Mouse (Mus musculus) brain, embryonic 14.5 days (tissue): ENCODE measurements at regions not wholly inside any gene's neighbourhood (a gene's known extent, or its start where the extent isn't known, plus 50 kb on each side); places are given as distances from the start of the nearest gene placed in this dataset.
A peak's percentile ranks its signal among the peaks of the same experiment; 100 is the strongest.

ENCODE experiments used
- DNase-seq: peaks from one replicate; pipeline ENCODE4 v3.0.0-alpha.2; 2011; ENCODE audit warnings: low read depth
- CTCF ChIP-seq: fragments of 200-500 bp; IDR thresholded peaks from 2 replicates; pipeline ENCODE4 v1.5.1; 2012; ENCODE audit warnings: inconsistent platforms, mild to moderate bottlenecking, moderate library complexity, borderline replicate concordance; ENCODE audit not compliant: insufficient read depth, insufficient read length; ENCODE audit errors: extremely low read depth
- POLR2A ChIP-seq: fragments of 200-500 bp; IDR thresholded peaks from 2 replicates; pipeline ENCODE4 v1.6.1; 2012; ENCODE audit warnings: mild to moderate bottlenecking, inconsistent platforms, borderline replicate concordance; ENCODE audit not compliant: poor library complexity, insufficient read depth, insufficient read length, severe bottlenecking; ENCODE audit errors: extremely low read depth

DNA sequence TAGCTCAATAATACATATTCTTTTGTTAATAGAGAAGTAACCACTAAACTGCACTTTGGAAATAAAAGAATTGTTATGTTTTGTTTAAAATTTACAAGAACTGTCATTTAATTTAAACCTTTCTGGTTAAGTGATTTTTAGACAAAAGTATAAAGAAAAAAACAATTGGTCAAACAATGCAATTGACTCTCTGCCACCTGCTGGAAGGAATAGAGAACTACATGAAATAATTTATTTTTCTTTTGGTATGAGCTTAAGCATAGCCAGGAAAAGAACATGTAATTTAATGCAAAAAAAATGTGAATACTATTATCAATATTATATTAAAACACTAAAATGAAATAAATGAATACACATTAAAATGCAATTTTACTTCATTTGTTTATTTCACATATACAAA lies 465.5 kb upstream of the Pcdh10 start:
- peak; percentile 52 for DNase-seq
- TF ChIP-seq POLR2A (no peak), CTCF (no peak)

DNA sequence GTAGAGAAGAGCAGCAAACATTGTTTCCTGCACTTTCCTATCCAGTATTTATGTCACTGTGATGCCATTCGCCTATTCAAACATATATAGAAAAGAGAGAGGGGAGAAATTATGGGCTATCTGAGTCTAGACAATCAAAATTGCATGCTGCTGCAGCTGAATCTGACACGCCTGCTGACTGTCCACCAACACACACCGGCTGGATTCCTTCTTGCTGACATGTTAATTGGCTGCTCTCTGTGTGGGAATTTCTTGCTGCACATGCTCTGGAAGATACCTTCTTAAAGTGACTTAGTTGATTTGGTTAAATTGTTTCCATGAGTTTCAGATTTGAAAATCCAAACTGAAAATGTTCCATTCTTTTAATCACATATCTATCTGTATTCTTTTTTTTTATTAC lies 463.9 kb upstream of the Pcdh10 start:
- no peak for DNase-seq
- TF ChIP-seq CTCF, result no peak
- no peak for TF ChIP-seq POLR2A
